Comparison of ENCODE assay signal across 8 mouse cellular contexts in the genomic region with DNA sequence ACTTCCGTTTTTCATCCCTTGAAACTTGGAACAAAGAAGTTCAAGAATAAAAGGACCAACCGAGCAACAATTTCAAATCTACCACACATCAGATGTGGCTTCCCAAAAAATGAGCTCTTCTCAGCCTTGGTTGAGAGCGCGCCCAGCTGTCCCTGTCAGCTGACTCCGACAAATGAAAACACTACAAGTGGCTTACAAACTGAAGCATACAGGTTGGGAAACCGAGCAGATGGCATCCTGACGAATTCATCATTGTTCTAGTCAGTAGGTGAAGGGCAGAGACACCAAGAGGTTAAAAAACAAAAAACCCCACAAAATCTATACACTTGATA. TPM values are rescaled to one million over a fixed set of nuclear protein-coding genes. Genes with fewer than 3 reads are reported as not detected.
A peak's percentile ranks its signal among the peaks of the same experiment; 100 is the strongest.
DNase-seq lines count a peak whose midpoint lies in the region; ATAC-seq and TF ChIP-seq lines count a peak whose summit lies in the region.

No protein-coding gene starts in this region.

- no peaks in the 10 kb centered on the region for H3K27me3 ChIP-seq in forebrain, embryonic 15.5 days
- H3K27me3 ChIP-seq in hindbrain, postnatal 0 days (ENCODE audit: insufficient read depth, low read length) = no peaks in the 10 kb centered on the region
- H3K27me3 ChIP-seq in limb, embryonic 11.5 days (ENCODE audit: control insufficient read depth, insufficient read depth, low read length) = no peaks in the 10 kb centered on the region
- no peaks in the 10 kb centered on the region for H3K27me3 ChIP-seq in midbrain, embryonic 14.5 days (ENCODE audit: control insufficient read depth, insufficient read depth, low read length)

- H3K27ac ChIP-seq in forebrain, embryonic 15.5 days (replicated peaks) = peak overlapping the region; percentile 90
- peak overlapping the region; percentile 81; the same call in 1 of the 2 replicates for H3K27ac ChIP-seq in hindbrain, postnatal 0 days
- H3K27ac ChIP-seq in limb, embryonic 11.5 days (replicated peaks; ENCODE audit: low read depth, low read length) = no peak overlapping the region
- peak overlapping the region; percentile 79 for H3K27ac ChIP-seq in midbrain, embryonic 14.5 days (replicated peaks; ENCODE audit: low read depth, low read length)

- ATAC-seq in forebrain, embryonic 15.5 days (replicated peaks) = peak; percentile 27
- peak; percentile 19; the same call in 1 of the 2 replicates for ATAC-seq in hindbrain, postnatal 0 days
- no peak for ATAC-seq in limb, embryonic 11.5 days (ENCODE audit: insufficient number of reproducible peaks, low FRiP score, low TSS enrichment, low read depth)
- ATAC-seq in midbrain, embryonic 14.5 days (ENCODE audit: low FRiP score, low TSS enrichment) = no peak

- peaks cover 14% of the 10 kb centered on the region; the same call in 1 of the 2 replicates for H3K36me3 ChIP-seq in forebrain, embryonic 15.5 days
- peaks cover 10% of the 10 kb centered on the region; the same call in 1 of the 2 replicates for H3K36me3 ChIP-seq in hindbrain, postnatal 0 days (ENCODE audit: insufficient read depth, low read length)
- peaks cover 8% of the 10 kb centered on the region; the same call in 1 of the 2 replicates for H3K36me3 ChIP-seq in limb, embryonic 11.5 days (ENCODE audit: control insufficient read depth, insufficient read depth, low read length)
- H3K36me3 ChIP-seq in midbrain, embryonic 14.5 days (ENCODE audit: control insufficient read depth, insufficient read depth, low read length) = peaks cover 25% of the 10 kb centered on the region

- H3K9ac ChIP-seq in forebrain, embryonic 15.5 days (replicated peaks) = peak overlapping the region; percentile 80
- peak overlapping the region; percentile 70 for H3K9ac ChIP-seq in hindbrain, postnatal 0 days (replicated peaks; ENCODE audit: low read length)
- H3K9ac ChIP-seq in limb, embryonic 11.5 days (ENCODE audit: low read length) = peak overlapping the region; percentile 77
- H3K9ac ChIP-seq in midbrain, embryonic 14.5 days (replicated peaks; ENCODE audit: low read length) = peak overlapping the region; percentile 80

- H3K4me3 ChIP-seq in forebrain, embryonic 15.5 days = peak overlapping the region; percentile 88
- H3K4me3 ChIP-seq in hindbrain, postnatal 0 days (ENCODE audit: low read length) = peak overlapping the region; percentile 86
- H3K4me3 ChIP-seq in limb, embryonic 11.5 days (ENCODE audit: low read depth, low read length) = peak overlapping the region; percentile 86
- H3K4me3 ChIP-seq in midbrain, embryonic 14.5 days (replicated peaks; ENCODE audit: low read depth, low read length) = peak overlapping the region; percentile 85

- H3K4me2 ChIP-seq in forebrain, embryonic 15.5 days (replicated peaks) = peak overlapping the region; percentile 76
- H3K4me2 ChIP-seq in hindbrain, postnatal 0 days (ENCODE audit: low read depth, low read length) = peak overlapping the region; percentile 98
- H3K4me2 ChIP-seq in limb, embryonic 11.5 days (ENCODE audit: low read depth, severe bottlenecking) = peak overlapping the region; percentile 83
- H3K4me2 ChIP-seq in midbrain, embryonic 14.5 days (ENCODE audit: low read length) = peak overlapping the region; percentile 85

- H3K9me3 ChIP-seq in forebrain, embryonic 15.5 days = no peaks in the 10 kb centered on the region
- no peaks in the 10 kb centered on the region for H3K9me3 ChIP-seq in hindbrain, postnatal 0 days (ENCODE audit: low read length)
- no peaks in the 10 kb centered on the region for H3K9me3 ChIP-seq in limb, embryonic 11.5 days (ENCODE audit: control insufficient read depth, low read length)
- H3K9me3 ChIP-seq in midbrain, embryonic 14.5 days (ENCODE audit: control insufficient read depth, low read length) = no peaks in the 10 kb centered on the region

- peaks cover 27% of the 10 kb centered on the region for H3K4me1 ChIP-seq in forebrain, embryonic 15.5 days
- 0 out of 2 replicates have a peak, but pooled peaks cover 3% of the 10 kb centered on the region for H3K4me1 ChIP-seq in hindbrain, postnatal 0 days (ENCODE audit: insufficient read depth, low read length)
- no peaks in the 10 kb centered on the region for H3K4me1 ChIP-seq in limb, embryonic 11.5 days (ENCODE audit: control insufficient read depth, insufficient read depth, low read length)
- H3K4me1 ChIP-seq in midbrain, embryonic 14.5 days (ENCODE audit: control insufficient read depth, insufficient read depth, low read length) = no peaks in the 10 kb centered on the region

- peak; percentile 42 for DNase-seq in embryo, embryonic 10 days (ENCODE audit: low spot score)
- DNase-seq in embryo, embryonic 9.5 days (ENCODE audit: extremely low spot score) = no peak
- DNase-seq in brain, adult 2 months (ENCODE audit: low read depth, low spot score) = peak; percentile 78
- peak; percentile 66 for DNase-seq in hindbrain, postnatal 0 days (ENCODE audit: low spot score)
- peak; percentile 40 for DNase-seq in limb, embryonic 11.5 days (ENCODE audit: low spot score)
- peak; percentile 60 for DNase-seq in midbrain, embryonic 14.5 days
- no peak for DNase-seq in urinary bladder, postnatal 25 days (ENCODE audit: low spot score)

- no peak for TF ChIP-seq CTCF in hindbrain, postnatal 0 days (IDR thresholded peaks at IDR 0.05; ENCODE audit: low read depth)

- 6% methylated on average over 7 of the region's 7 CpGs for WGBS in forebrain, embryonic 15.5 days
- 3% methylated on average over 7 of the region's 7 CpGs for WGBS in hindbrain, postnatal 0 days
- 13% methylated on average over 7 of the region's 7 CpGs for WGBS in limb, embryonic 11.5 days
- WGBS in midbrain, embryonic 14.5 days = 9% methylated on average over 7 of the region's 7 CpGs

RNA-seq across cellular contexts. Expression of gene Elmod2, which starts 0.8 kb away (rescaled TPM):
- 28.3 and 29.9 TPM in 2 replicates for polyA plus RNA-seq in forebrain, embryonic 15.5 days (2015; fragmentation: Nextera tagmentation; extraction: Ambion mirVana)
- 13.7 and 14.4 TPM in 2 replicates for total RNA-seq in hindbrain, postnatal 0 days (2014; rRNA removed)
- 10.6 and 12.0 TPM in 2 replicates for polyA plus RNA-seq in hindbrain, postnatal 0 days (2015; fragmentation: Nextera tagmentation; extraction: Ambion mirVana)
- polyA plus RNA-seq in limb, embryonic 11.5 days (2014; fragmentation: Nextera tagmentation; extraction: Ambion mirVana) = 26.2 and 27.1 TPM in 2 replicates
- polyA plus RNA-seq in midbrain, embryonic 14.5 days (2014; fragmentation: Nextera tagmentation; extraction: Ambion mirVana) = 23.1 and 36.2 TPM in 2 replicates

RNA-seq across cellular contexts. Expression of gene Mgat4d, which starts 16.7 kb away (rescaled TPM):
- not detected in 2 replicates for polyA plus RNA-seq in forebrain, embryonic 15.5 days (2015; fragmentation: Nextera tagmentation; extraction: Ambion mirVana)
- not detected in 2 replicates for total RNA-seq in hindbrain, postnatal 0 days (2014; rRNA removed)
- polyA plus RNA-seq in hindbrain, postnatal 0 days (2015; fragmentation: Nextera tagmentation; extraction: Ambion mirVana) = not detected in 2 replicates
- not detected in 2 replicates for polyA plus RNA-seq in limb, embryonic 11.5 days (2014; fragmentation: Nextera tagmentation; extraction: Ambion mirVana)
- polyA plus RNA-seq in midbrain, embryonic 14.5 days (2014; fragmentation: Nextera tagmentation; extraction: Ambion mirVana) = not detected in 2 replicates

RNA-seq across cellular contexts. Expression of gene Ucp1, which starts 41.4 kb away (rescaled TPM):
- polyA plus RNA-seq in forebrain, embryonic 15.5 days (2015; fragmentation: Nextera tagmentation; extraction: Ambion mirVana) = 0.18 and 0.23 TPM in 2 replicates
- total RNA-seq in hindbrain, postnatal 0 days (2014; rRNA removed) = 0.29 and 0.31 TPM in 2 replicates
- 0.09 and 0.14 TPM in 2 replicates for polyA plus RNA-seq in hindbrain, postnatal 0 days (2015; fragmentation: Nextera tagmentation; extraction: Ambion mirVana)
- polyA plus RNA-seq in limb, embryonic 11.5 days (2014; fragmentation: Nextera tagmentation; extraction: Ambion mirVana) = not detected in 2 replicates
- polyA plus RNA-seq in midbrain, embryonic 14.5 days (2014; fragmentation: Nextera tagmentation; extraction: Ambion mirVana) = not detected in 2 replicates

RNA-seq across cellular contexts. Expression of gene Clgn, which starts 58.1 kb away (rescaled TPM):
- polyA plus RNA-seq in forebrain, embryonic 15.5 days (2015; fragmentation: Nextera tagmentation; extraction: Ambion mirVana) = 6.2 and 6.3 TPM in 2 replicates
- total RNA-seq in hindbrain, postnatal 0 days (2014; rRNA removed) = 5.4 and 5.5 TPM in 2 replicates
- polyA plus RNA-seq in hindbrain, postnatal 0 days (2015; fragmentation: Nextera tagmentation; extraction: Ambion mirVana) = 13.1 and 13.3 TPM in 2 replicates
- 2.5 and 2.7 TPM in 2 replicates for polyA plus RNA-seq in limb, embryonic 11.5 days (2014; fragmentation: Nextera tagmentation; extraction: Ambion mirVana)
- 7.7 and 10.2 TPM in 2 replicates for polyA plus RNA-seq in midbrain, embryonic 14.5 days (2014; fragmentation: Nextera tagmentation; extraction: Ambion mirVana)

Comparison
In these comparisons a context has a peak if more than half of its experiments do, and no peak if none do; other contexts are left out.
1. DNase-seq: peak in embryo, embryonic 10 days (single experiment), brain, adult 2 months (single experiment), hindbrain, postnatal 0 days (single experiment), limb, embryonic 11.5 days (single experiment) and midbrain, embryonic 14.5 days (single experiment); none in embryo, embryonic 9.5 days (single experiment) and urinary bladder, postnatal 25 days (single experiment).
2. ATAC-seq: peak in forebrain, embryonic 15.5 days (single experiment) and hindbrain, postnatal 0 days (single experiment); none in limb, embryonic 11.5 days (single experiment) and midbrain, embryonic 14.5 days (single experiment).
3. Peak in every context shown above with its lines, with median percentiles within 50 percentile points of each other: H3K4me2 ChIP-seq, H3K4me3 ChIP-seq and H3K9ac ChIP-seq.